Mouse (Mus musculus): ENCODE data around the gene Vmn1r137. TPM values are rescaled to one million over a fixed set of nuclear protein-coding genes. Genes with fewer than 3 reads are reported as not detected.
"Not testable (repeated sequence)": the region's sequence is repeated elsewhere in the genome, so short reads cannot be mapped to it uniquely, and the experiment has no call there.

Vmn1r137 gene
- total RNA-seq (2021), result not detected
- long read RNA-seq, experiment 1, result 0 reads
- long read RNA-seq, experiment 2, result 0 reads

DNA sequence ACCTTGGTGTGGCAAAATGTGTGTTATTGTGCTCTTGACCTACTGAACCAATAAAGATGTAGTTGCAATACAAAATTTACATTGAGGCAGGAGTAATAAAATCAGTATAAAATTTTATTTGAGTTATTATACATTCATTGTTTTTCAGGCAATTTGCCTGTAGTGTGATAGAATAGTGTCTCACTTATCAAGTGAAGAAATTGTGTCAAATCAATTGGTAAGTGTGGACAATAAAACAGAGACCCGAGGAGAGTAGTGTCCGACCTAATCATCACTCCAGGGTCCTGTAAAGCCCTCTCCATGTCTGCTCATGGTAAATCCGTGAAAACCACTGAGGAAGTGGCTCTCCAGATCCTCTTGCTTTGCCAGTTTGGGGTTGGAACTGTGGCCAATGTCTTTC, at the start of gene Vmn1r137:
Gene Vmn1r137, plus strand, starts transcription at position 301 of the 400 bp plus-strand sequence.
- DNase-seq, result not testable (repeated sequence)

DNA sequence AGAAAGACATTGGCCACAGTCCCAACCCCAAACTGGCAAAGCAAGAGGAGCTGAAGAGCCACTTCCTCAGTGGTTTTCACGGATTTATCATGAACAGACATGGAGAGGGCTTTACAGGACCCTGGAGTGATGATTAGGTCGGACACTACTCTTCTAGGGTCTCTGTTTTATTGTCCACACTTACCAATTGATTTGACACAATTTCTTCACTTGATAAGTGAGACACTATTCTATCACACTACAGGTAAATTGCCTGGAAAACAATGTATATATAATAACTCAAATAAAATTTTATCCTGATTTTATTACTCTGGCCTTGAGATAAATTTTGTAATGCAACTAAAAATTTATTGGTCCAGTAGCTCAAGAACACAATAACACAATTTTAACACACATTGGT, 34.4 kb downstream of the Vmn1r137 start, which contains the start of gene Vmn1r138:
Gene Vmn1r138, minus strand, starts transcription at position 101 of the 400 bp plus-strand sequence.
- not testable (repeated sequence) for DNase-seq

Other genes starting within 250 kb of the Vmn1r137 start
- not detected for gene Gm4175, start 233.1 kb upstream of the Vmn1r137 start, total RNA-seq (2021)
- not detected for gene Gm4177, start 197.9 kb upstream of the Vmn1r137 start, total RNA-seq (2021)
- gene Vmn1r135, start 162.2 kb upstream of the Vmn1r137 start, total RNA-seq (2021), result not detected
- not detected for gene Gm5725, start 150.3 kb upstream of the Vmn1r137 start, total RNA-seq (2021)
- gene Gm5891, start 73.3 kb upstream of the Vmn1r137 start, total RNA-seq (2021), result not detected
- gene Vmn1r138, start 34.3 kb downstream of the Vmn1r137 start, total RNA-seq (2021), result not detected
- not detected for gene Gm6176, start 61.7 kb downstream of the Vmn1r137 start, total RNA-seq (2021)
- gene Vmn1r139, start 74.5 kb downstream of the Vmn1r137 start, total RNA-seq (2021), result not detected
- not detected for gene Gm16451, start 123.7 kb downstream of the Vmn1r137 start, total RNA-seq (2021)
- gene Gm10666, start 140.2 kb downstream of the Vmn1r137 start, total RNA-seq (2021), result not detected
- gene Vmn1r142, start 169.4 kb downstream of the Vmn1r137 start, total RNA-seq (2021), result not detected
- gene Vmn1r143, start 194.8 kb downstream of the Vmn1r137 start, total RNA-seq (2021), result not detected
- gene Gm8653, start 206.7 kb downstream of the Vmn1r137 start, total RNA-seq (2021), result not detected
- gene Gm8453, start 234.9 kb downstream of the Vmn1r137 start, total RNA-seq (2021), result not detected